Mouse (Mus musculus) T-cell, adult 2 months (primary cell): ENCODE results near the gene Prdx5.
A peak's percentile ranks its signal among the peaks of the same experiment; 100 is the strongest.

Experiments
- DNase-seq: peaks from one replicate; pipeline ENCODE4 v3.0.0; 2022; ENCODE audit warnings: low spot score

Gene Prdx5

GRCm38 (mm10) chr19:6877965-6878364 is 31.9 kb downstream of the Prdx5 start:
- DNase-seq, result no peak

- DNase-seq, result no peak
These were observed 33.1 kb downstream of the Prdx5 start for GRCm38 (mm10) chr19:6876799-6877198.

- DNase-seq, result no peak
These were observed 34.1 kb downstream of the Prdx5 start for GRCm38 (mm10) chr19:6875834-6876233.

GRCm38 (mm10) chr19:6874257-6874656 is 35.6 kb downstream of the Prdx5 start:
- DNase-seq, result no peak

- no peak for DNase-seq
These were observed 37.2 kb downstream of the Prdx5 start for GRCm38 (mm10) chr19:6872701-6873100.

GRCm38 (mm10) chr19:6871574-6872271 is 38.2 kb downstream of the Prdx5 start:
- DNase-seq, result peak; percentile 41

GRCm38 (mm10) chr19:6869355-6869754 is 40.6 kb downstream of the Prdx5 start:
- peak; percentile 80 for DNase-seq

GRCm38 (mm10) chr19:6861451-6861850 is 48.5 kb downstream of the Prdx5 start:
- DNase-seq, result no peak

- DNase-seq, result no peak
These were observed 49.2 kb downstream of the Prdx5 start for GRCm38 (mm10) chr19:6860706-6861105.

GRCm38 (mm10) chr19:6859971-6860370 is 49.9 kb downstream of the Prdx5 start:
- no peak for DNase-seq

GRCm38 (mm10) chr19:6859032-6859651 is 50.8 kb downstream of the Prdx5 start:
- DNase-seq, result no peak

- DNase-seq, result peak; percentile 88
These were observed 51.9 kb downstream of the Prdx5 start, which contains the start of gene Ccdc88b for GRCm38 (mm10) chr19:6858031-6858430. TSS of gene Ccdc88b (minus strand) at chr19:6858211.

- DNase-seq, result no peak
These were observed 52.4 kb downstream of the Prdx5 start for GRCm38 (mm10) chr19:6857391-6858005.

GRCm38 (mm10) chr19:6857003-6857360 is 52.9 kb downstream of the Prdx5 start:
- DNase-seq, result no peak
